Mouse (Mus musculus): ENCODE results near the gene Lingo1. TPM values are rescaled to one million over a fixed set of nuclear protein-coding genes. Genes with fewer than 3 reads are reported as not detected.

Gene Lingo1
- polyA plus RNA-seq, 1 experiment from 2014 or later, result 1.3 TPM

GRCm38 (mm10) chr9:56710958-56711357 is 85.3 kb downstream of the Lingo1 start:
- no peak overlapping the region for H3K27ac ChIP-seq (ENCODE audit: low read length)
- no peak for TF ChIP-seq CTCF (IDR thresholded peaks at IDR 0.05)
- TF ChIP-seq EP300 (IDR thresholded peaks at IDR 0.05), result no peak
- no peaks in the 10 kb centered on the region for H3K36me3 ChIP-seq (ENCODE audit: insufficient read depth, low read length)
- no peak overlapping the region for H3K4me2 ChIP-seq (replicated peaks; ENCODE audit: low read depth, low read length)
- DNase-seq (ENCODE audit: low spot score) (no peak), ATAC-seq (no peak)
- WGBS, result 79% methylated on average over 6 of the region's 6 CpGs
- no peaks in the 10 kb centered on the region for H3K4me1 ChIP-seq (ENCODE audit: insufficient read depth, low read depth, low read length)
- H3K9me3 ChIP-seq (ENCODE audit: low read length), result no peaks in the 10 kb centered on the region
- H3K27me3 ChIP-seq (replicated peaks; ENCODE audit: insufficient read depth, low read length), result no peaks in the 10 kb centered on the region
- no peak overlapping the region for H3K4me3 ChIP-seq (ENCODE audit: low read depth, low read length)
- no peak overlapping the region for H3K9ac ChIP-seq (replicated peaks; ENCODE audit: low read depth)

GRCm38 (mm10) chr9:56706482-56707085 is 89.7 kb downstream of the Lingo1 start:
- ATAC-seq (no peak), DNase-seq (ENCODE audit: low spot score) (no peak)
- no peaks in the 10 kb centered on the region for H3K27me3 ChIP-seq (replicated peaks; ENCODE audit: insufficient read depth, low read length)
- TF ChIP-seq EP300 (IDR thresholded peaks at IDR 0.05), result no peak
- no peak for TF ChIP-seq CTCF (IDR thresholded peaks at IDR 0.05)
- H3K36me3 ChIP-seq (ENCODE audit: insufficient read depth, low read length), result no peaks in the 10 kb centered on the region
- 41% methylated on average over 15 of the region's 15 CpGs for WGBS
- H3K9ac ChIP-seq (replicated peaks; ENCODE audit: low read depth), result no peak overlapping the region
- no peaks in the 10 kb centered on the region for H3K9me3 ChIP-seq (ENCODE audit: low read length)
- H3K4me3 ChIP-seq (ENCODE audit: low read depth, low read length), result no peak overlapping the region
- H3K27ac ChIP-seq (ENCODE audit: low read length), result no peak overlapping the region
- no peaks in the 10 kb centered on the region for H3K4me1 ChIP-seq (ENCODE audit: insufficient read depth, low read depth, low read length)
- H3K4me2 ChIP-seq (replicated peaks; ENCODE audit: low read depth, low read length), result no peak overlapping the region

- no peaks in the 10 kb centered on the region for H3K4me1 ChIP-seq (ENCODE audit: insufficient read depth, low read depth, low read length)
- H3K27ac ChIP-seq (ENCODE audit: low read length), result no peak overlapping the region
- H3K27me3 ChIP-seq (replicated peaks; ENCODE audit: insufficient read depth, low read length), result no peaks in the 10 kb centered on the region
- TF ChIP-seq EP300 (IDR thresholded peaks at IDR 0.05) (no peak), CTCF (IDR thresholded peaks at IDR 0.05) (no peak)
- DNase-seq (ENCODE audit: low spot score) (no peak), ATAC-seq (no peak)
- no peak overlapping the region for H3K9ac ChIP-seq (replicated peaks; ENCODE audit: low read depth)
- WGBS, result 57% methylated on average over 3 of the region's 3 CpGs
- H3K4me3 ChIP-seq (ENCODE audit: low read depth, low read length), result no peak overlapping the region
- no peaks in the 10 kb centered on the region for H3K36me3 ChIP-seq (ENCODE audit: insufficient read depth, low read length)
- H3K9me3 ChIP-seq (ENCODE audit: low read length), result no peaks in the 10 kb centered on the region
- H3K4me2 ChIP-seq (replicated peaks; ENCODE audit: low read depth, low read length), result no peak overlapping the region
Measured at GRCm38 (mm10) chr9:56701394-56701793, 94.9 kb downstream of the Lingo1 start.

DNA sequence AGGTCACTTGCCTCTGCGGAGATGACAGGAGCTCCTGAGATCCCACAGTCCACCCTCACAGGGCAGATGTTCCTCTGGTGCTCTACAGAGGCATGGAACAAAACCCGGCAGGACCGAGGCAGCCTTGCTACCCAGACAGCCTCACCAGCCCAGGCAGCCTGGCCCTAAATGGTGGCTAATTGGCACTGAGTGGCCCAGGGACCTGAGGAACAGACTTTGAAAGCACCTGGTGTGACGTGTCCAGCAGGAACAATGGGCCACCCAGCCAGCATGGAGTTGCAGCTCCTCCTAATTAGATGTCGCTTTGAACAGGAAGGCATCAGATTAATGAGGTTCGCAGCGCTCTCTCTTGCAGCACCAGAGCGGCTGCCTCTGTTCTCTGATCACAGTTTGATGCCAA is 95.4 kb downstream of the Lingo1 start:
- H3K27me3 ChIP-seq (replicated peaks; ENCODE audit: insufficient read depth, low read length), result no peaks in the 10 kb centered on the region

GRCm38 (mm10) chr9:56698715-56699370 is 97.4 kb downstream of the Lingo1 start:
- H3K36me3 ChIP-seq (ENCODE audit: insufficient read depth, low read length), result no peaks in the 10 kb centered on the region
- no peaks in the 10 kb centered on the region for H3K27me3 ChIP-seq (replicated peaks; ENCODE audit: insufficient read depth, low read length)
- H3K4me3 ChIP-seq (ENCODE audit: low read depth, low read length), result no peak overlapping the region
- no peak overlapping the region for H3K9ac ChIP-seq (replicated peaks; ENCODE audit: low read depth)
- no peaks in the 10 kb centered on the region for H3K4me1 ChIP-seq (ENCODE audit: insufficient read depth, low read depth, low read length)
- H3K4me2 ChIP-seq (replicated peaks; ENCODE audit: low read depth, low read length), result no peak overlapping the region
- H3K9me3 ChIP-seq (ENCODE audit: low read length), result no peaks in the 10 kb centered on the region
- no peak for TF ChIP-seq EP300 (IDR thresholded peaks at IDR 0.05)
- no peak for TF ChIP-seq CTCF (IDR thresholded peaks at IDR 0.05)
- ATAC-seq (no peak), DNase-seq (ENCODE audit: low spot score) (no peak)
- WGBS, result 66% methylated on average over 7 of the region's 7 CpGs
- no peak overlapping the region for H3K27ac ChIP-seq (ENCODE audit: low read length)

More for the DNA sequence above, 95.4 kb downstream of the Lingo1 start:
- WGBS, result 69% methylated on average over 8 of the region's 8 CpGs
- H3K27ac ChIP-seq (ENCODE audit: low read length), result no peak overlapping the region
- DNase-seq (ENCODE audit: low spot score) (no peak), ATAC-seq (no peak)
- H3K9me3 ChIP-seq (ENCODE audit: low read length), result no peaks in the 10 kb centered on the region
- H3K9ac ChIP-seq (replicated peaks; ENCODE audit: low read depth), result no peak overlapping the region
- no peaks in the 10 kb centered on the region for H3K36me3 ChIP-seq (ENCODE audit: insufficient read depth, low read length)
- TF ChIP-seq CTCF (IDR thresholded peaks at IDR 0.05), result no peak
- TF ChIP-seq EP300 (IDR thresholded peaks at IDR 0.05), result no peak
- no peaks in the 10 kb centered on the region for H3K4me1 ChIP-seq (ENCODE audit: insufficient read depth, low read depth, low read length)
- H3K4me2 ChIP-seq (replicated peaks; ENCODE audit: low read depth, low read length), result no peak overlapping the region
- no peak overlapping the region for H3K4me3 ChIP-seq (ENCODE audit: low read depth, low read length)

GRCm38 (mm10) chr9:56694079-56694478 is 102.2 kb downstream of the Lingo1 start:
- DNase-seq (ENCODE audit: low spot score) (no peak), ATAC-seq (no peak)
- H3K27me3 ChIP-seq (replicated peaks; ENCODE audit: insufficient read depth, low read length), result no peaks in the 10 kb centered on the region
- no peaks in the 10 kb centered on the region for H3K9me3 ChIP-seq (ENCODE audit: low read length)
- H3K9ac ChIP-seq (replicated peaks; ENCODE audit: low read depth), result no peak overlapping the region
- WGBS, result 61% methylated on average over 3 of the region's 3 CpGs
- no peak for TF ChIP-seq EP300 (IDR thresholded peaks at IDR 0.05)
- no peak for TF ChIP-seq CTCF (IDR thresholded peaks at IDR 0.05)
- no peak overlapping the region for H3K4me2 ChIP-seq (replicated peaks; ENCODE audit: low read depth, low read length)
- H3K4me3 ChIP-seq (ENCODE audit: low read depth, low read length), result no peak overlapping the region
- no peaks in the 10 kb centered on the region for H3K36me3 ChIP-seq (ENCODE audit: insufficient read depth, low read length)
- no peaks in the 10 kb centered on the region for H3K4me1 ChIP-seq (ENCODE audit: insufficient read depth, low read depth, low read length)
- no peak overlapping the region for H3K27ac ChIP-seq (ENCODE audit: low read length)
